Mouse (Mus musculus) lung, postnatal 4 days (tissue): ENCODE data around the gene Scaf1.
"Not testable (repeated sequence)": the region's sequence is repeated elsewhere in the genome, so short reads cannot be mapped to it uniquely, and the experiment has no call there.

Experiments
- DNase-seq, 2 experiments: peaks; one replicate each; pipeline ENCODE4 v3.0.0; 2021

The Scaf1 gene

DNA sequence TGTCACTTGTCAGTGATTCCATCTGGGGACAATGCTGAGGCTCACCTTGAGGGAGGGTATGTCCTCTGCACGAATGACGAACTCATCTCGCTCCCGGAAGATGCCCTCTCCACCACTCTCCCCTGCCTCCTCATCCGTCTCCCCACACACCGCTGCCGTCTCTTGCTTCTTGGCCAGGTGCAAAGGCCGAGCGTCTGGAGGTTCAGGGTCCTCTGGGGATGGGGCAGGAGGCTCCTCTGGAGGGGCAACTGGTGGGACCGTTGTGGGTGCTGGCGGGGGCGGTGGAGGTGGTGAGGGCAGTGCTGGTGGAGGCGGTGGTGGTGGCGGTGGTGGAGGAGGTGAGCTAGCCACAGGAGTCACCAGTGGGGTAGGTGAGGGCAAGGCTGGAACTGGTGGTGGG, 27.1 kb upstream of the Scaf1 start:
- no peak for DNase-seq

- DNase-seq = no peak
Measured at GRCm38 (mm10) chr7:45040851-45041250, 24.7 kb upstream of the Scaf1 start.

GRCm38 (mm10) chr7:45038411-45038810, 22.2 kb upstream of the Scaf1 start:
- no peak for DNase-seq

DNA sequence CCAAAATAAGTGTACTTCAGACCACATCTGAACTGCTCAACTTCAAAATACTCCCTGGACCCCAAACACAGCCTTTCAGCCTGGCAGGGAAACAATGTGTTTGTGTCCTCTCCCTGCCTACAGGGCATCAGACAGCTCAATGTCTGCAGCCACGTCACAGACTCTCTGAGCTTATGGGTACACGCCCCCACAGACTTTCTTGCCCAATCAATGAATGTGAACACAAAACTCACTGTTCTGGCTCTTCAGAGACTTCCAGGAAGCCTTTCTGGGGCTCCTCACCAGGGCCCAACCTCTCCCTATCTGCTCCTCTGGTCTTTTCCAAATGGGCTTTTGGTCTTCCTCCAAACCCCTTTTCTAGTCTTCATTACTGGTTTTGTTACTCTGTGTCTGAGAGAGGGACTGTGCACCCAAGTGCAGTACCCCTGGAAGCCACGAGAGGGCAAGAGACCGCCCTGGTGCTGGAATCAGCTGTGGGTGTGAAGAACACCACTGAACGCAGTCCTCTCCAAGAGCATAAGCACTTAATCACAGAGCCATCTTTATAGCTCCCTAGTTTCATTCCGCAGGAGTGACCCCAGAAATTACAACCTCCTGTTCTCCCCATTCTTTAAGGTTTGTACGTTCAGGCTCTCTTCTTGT, 21.7 kb upstream of the Scaf1 start:
- DNase-seq = peak; percentile 68 to 81

- no peak for DNase-seq
Measured at GRCm38 (mm10) chr7:45036702-45037101, 20.5 kb upstream of the Scaf1 start.

GRCm38 (mm10) chr7:45035631-45036030, 19.5 kb upstream of the Scaf1 start:
- DNase-seq = no peak

GRCm38 (mm10) chr7:45033722-45034359, 17.7 kb upstream of the Scaf1 start:
- no peak for DNase-seq

GRCm38 (mm10) chr7:45030857-45031256, 14.7 kb upstream of the Scaf1 start:
- no peak for DNase-seq

DNA sequence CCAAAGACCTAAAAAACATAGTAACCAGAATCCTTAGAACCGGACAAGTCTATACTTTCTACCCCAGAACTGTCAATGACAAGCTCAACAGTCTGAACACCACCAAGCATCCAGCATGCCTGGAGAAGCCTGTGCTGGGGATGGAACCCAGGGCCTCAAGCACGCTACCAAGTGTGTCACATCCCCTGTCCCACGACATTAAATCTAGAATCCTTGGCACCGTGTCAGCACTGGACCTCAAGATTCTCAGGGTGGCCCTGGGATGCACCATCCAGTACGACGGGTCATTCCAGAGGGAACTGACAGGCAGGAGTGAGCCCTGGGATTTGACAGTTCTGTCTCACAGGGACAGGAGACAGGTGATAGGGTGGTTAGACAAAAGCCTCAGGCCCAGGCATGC, 13.8 kb upstream of the Scaf1 start:
- no peak for DNase-seq

GRCm38 (mm10) chr7:45028351-45028750, 12.2 kb upstream of the Scaf1 start:
- DNase-seq = no peak

- no peak for DNase-seq
Measured at GRCm38 (mm10) chr7:45027761-45028160, 11.6 kb upstream of the Scaf1 start.

DNA sequence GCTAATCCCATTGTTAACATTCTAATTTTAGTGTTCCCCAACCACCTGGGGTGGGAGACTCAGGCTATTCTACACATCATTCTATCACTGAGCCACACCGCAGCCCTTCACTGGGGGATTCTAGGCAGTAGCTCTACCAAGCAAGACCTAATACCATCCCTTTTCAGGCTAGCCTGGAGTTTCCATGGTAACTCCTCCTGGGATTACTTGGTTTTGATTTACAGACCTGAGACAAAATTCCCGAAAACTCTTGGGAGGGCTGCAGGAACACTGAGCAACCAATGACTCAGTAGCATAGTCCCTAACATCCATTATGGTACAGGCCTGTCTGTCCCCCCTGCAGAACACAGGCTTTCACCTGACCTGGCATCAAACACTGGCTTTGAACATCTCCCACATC, 10.1 kb upstream of the Scaf1 start:
- DNase-seq = no peak

DNA sequence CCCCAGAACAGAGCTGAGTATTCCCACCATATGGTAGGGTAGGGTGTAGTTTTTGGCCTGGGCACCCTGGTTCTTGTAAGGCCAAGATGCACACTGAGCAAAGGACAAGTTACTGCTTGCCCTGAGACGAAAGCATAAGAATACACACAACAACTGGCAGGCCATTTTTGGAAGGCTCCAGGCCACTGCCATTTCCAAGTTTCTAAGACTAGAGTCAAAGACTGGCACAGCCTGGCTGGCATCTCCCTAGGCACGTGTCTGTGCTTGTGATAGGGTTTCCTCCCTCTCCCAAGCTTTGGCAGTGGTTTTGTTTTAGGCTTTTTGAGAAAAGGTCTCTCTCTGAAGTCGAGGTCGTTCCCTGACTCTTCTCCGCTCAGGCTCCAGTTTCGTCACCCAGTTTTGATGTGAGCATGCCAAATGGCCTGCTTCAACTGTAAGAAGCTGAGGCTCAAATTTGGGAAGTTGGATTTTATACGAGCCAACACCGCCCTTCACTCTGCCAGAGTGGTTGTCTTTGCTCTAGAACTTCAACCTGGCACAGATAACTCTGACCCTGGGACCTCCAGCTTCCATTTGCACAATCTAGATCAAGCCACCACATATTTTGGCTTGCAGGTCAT, 9.5 kb upstream of the Scaf1 start:
- no peak for DNase-seq

DNA sequence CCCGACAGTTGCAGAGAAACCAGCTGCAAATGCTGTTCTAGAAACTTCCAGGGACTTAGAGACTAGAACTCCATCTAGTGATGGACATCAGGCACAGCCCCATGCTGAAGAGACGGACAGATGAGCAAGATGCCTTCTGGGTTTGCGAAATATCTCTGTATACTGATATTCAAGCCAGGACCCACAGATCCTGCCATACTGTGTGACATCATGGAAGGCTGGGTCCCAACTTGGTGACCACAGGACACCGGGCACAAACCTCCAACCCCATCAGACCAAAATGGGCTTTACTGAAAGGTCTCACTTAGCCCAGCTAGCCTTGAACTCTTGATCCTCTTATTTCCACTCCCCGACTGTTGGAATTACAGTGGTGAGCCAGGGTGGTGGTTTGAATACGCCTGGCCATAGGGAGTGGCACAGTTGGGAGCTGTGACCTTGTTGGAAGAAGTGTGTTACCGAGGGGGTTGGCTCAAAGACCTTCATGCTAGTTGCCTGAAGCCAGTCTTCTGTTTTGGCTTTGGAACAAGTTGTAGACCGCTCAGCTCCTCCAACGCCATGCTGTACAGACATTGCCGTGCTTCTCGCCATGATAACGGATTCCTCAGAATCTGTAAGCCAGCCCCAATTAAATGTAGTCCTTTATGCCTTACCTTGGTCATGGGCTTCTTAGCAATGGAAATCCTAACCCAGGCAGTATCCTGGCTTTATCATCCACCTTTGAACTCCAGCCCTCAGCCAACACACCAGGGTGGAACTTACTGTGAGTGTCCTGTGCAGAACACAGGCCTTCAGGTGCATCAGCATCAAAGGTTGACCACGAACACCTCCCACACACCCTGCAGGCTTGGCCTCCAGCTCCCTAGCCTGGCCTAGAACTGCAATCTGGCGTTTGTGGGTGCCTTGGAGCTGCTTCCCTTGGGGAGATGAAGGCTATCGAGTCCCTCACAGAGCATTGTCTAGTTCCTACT, 8.4 kb upstream of the Scaf1 start:
- DNase-seq = no peak

- DNase-seq = not testable (repeated sequence)
Measured at GRCm38 (mm10) chr7:45023711-45024110, 7.5 kb upstream of the Scaf1 start.

- no peak for DNase-seq
Measured at GRCm38 (mm10) chr7:45020225-45020624, 4.1 kb upstream of the Scaf1 start.

- peak; percentile 75 to 83 for DNase-seq
Measured at GRCm38 (mm10) chr7:45019031-45019571, 2.9 kb upstream of the Scaf1 start.

GRCm38 (mm10) chr7:45017242-45018061, 1.3 kb upstream of the Scaf1 start, which contains the start of gene Rras:
Gene Rras, plus strand, starts transcription at chr7:45017961.
- peak; percentile 92 to 97 for DNase-seq

GRCm38 (mm10) chr7:45016761-45017160, 598 bp upstream of the Scaf1 start:
- DNase-seq = no peak

DNA sequence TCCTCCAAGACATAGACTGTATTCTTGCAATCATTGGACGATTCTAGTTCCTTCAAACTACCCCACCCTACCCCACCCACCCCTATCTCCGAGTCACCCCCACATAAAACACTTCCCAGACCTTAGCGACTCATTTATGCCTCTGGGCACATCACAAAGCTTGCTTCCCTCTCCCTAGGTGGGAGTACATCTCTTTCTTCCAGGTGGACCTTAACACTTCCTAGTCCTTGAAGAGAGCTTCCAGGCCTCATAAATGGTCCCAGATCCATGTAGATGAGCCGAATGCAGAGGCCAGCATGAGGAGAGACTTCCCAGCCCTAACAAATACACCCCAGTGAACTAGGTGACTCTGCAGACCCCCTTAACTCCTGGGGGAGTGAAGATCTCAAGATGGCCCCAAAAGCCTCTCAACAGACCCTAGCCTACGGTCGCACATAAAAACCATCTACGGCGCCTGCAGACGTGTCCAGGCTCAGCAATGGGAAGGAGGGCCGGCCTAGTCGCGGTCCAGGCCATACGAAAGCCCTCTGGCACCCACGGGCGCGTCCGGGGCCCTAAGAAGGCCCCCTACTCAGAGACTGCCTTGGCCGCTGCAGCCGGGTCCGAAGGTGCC, 713 bp downstream of the Scaf1 start:
- no peak for DNase-seq

GRCm38 (mm10) chr7:45014096-45014451, 2.1 kb downstream of the Scaf1 start:
- DNase-seq = no peak
